Mouse (Mus musculus) brain, embryonic 14.5 days (tissue): ENCODE data around the gene Itgb2.

Experiments used
- CTCF ChIP-seq: fragments of 200-500 bp; IDR thresholded peaks from 2 replicates; pipeline ENCODE4 v1.5.1; 2012; ENCODE audit warnings: inconsistent platforms, mild to moderate bottlenecking, moderate library complexity, borderline replicate concordance; ENCODE audit not compliant: insufficient read depth, insufficient read length; ENCODE audit errors: extremely low read depth
- POLR2A ChIP-seq: fragments of 200-500 bp; IDR thresholded peaks from 2 replicates; pipeline ENCODE4 v1.6.1; 2012; ENCODE audit warnings: mild to moderate bottlenecking, inconsistent platforms, borderline replicate concordance; ENCODE audit not compliant: poor library complexity, insufficient read depth, insufficient read length, severe bottlenecking; ENCODE audit errors: extremely low read depth

- no peak for TF ChIP-seq POLR2A
- no peak for TF ChIP-seq CTCF
These were observed 48.2 kb upstream of the Itgb2 start for GRCm38 (mm10) chr10:77481814-77482213.
